Mouse (Mus musculus) cerebellum, adult 11 months (tissue): ENCODE measurements around the gene Gm39115.

Source experiments
- DNase-seq: peaks from one replicate; pipeline ENCODE4 v3.0.0; 2022

Gm39115 gene

DNA sequence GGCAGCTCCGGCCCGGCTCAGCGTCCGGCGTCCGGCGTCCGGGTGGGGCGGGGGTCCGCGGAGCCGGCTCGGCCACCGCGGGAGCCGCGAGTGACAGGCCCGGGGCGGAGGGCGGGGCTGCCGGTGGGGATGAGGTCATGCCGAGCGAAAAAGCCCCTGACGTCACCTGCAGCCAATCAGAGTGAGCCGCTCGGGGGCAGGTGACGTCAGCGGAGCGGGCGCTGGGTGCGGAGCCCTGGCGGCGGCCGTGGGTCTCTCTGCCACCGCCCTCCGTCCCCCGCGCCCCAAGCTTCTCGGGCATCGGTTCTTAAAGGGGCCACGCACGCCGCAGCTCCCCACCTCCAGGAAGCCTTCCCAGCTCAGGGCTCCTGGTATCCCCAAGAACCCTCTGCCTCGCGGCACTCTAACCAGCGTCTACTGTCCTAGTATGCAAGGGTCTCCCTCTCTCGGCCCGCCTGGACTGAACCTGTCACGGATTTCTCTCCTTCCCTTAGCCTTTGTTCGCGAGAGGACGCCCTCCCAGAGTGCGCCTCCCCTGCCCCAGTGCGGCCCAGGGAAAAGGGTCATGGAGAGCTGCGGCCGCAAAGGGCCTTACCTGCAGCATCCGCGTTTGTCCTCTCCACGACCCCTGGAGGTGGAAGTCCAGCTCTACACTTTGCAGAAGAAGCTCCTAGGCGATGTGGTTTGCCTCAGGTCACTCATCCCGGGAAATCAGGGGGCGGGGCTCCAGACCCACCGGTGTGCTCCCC is 40.5 kb downstream of the Gm39115 start, which contains the start of gene Dusp8:
Gene Dusp8, minus strand, starts transcription at position 661 of the 749 bp plus-strand sequence.
- DNase-seq = peak; percentile 98

DNA sequence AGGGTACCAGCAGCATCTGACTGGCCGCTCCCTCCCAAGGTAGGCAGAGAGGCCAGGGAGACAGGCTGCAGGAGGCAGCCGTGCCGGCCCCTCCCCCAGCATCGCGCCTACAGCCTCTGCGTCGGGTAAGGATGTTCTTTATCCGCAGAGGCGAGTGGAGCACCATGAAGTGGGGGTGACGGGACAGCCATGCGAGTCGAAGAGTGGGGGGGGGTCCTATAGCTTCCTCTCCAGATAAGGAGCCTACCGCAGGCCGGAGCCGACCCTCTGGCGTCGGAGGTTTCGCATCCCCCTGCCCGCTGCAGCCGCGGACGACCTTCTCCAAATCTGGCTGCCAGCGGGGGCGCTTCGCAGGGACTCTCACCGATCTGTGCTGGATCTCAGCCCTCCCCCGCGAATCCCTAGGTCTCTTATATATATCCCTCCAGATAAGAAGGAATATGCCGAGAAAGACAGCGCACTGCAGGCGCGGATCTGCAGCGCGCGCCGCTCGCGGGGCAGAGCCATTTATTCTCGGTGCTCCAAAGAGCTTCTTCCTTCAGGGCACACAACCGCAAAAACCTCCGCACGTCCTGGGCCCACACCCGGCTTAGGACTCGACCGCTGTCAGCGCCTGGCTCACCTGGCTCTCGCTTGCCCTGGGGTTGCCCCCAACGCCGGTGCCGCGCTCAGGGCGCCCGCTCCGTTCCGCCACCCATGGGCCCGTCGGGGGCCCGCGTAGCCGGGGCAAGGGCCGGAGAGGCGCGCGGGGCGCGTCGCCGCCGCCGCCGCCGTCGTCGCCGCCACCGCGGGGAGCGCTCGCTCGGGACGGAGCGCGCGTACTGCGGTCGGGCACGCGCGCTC is 41.3 kb downstream of the Gm39115 start:
- peak; percentile 78 for DNase-seq

DNA sequence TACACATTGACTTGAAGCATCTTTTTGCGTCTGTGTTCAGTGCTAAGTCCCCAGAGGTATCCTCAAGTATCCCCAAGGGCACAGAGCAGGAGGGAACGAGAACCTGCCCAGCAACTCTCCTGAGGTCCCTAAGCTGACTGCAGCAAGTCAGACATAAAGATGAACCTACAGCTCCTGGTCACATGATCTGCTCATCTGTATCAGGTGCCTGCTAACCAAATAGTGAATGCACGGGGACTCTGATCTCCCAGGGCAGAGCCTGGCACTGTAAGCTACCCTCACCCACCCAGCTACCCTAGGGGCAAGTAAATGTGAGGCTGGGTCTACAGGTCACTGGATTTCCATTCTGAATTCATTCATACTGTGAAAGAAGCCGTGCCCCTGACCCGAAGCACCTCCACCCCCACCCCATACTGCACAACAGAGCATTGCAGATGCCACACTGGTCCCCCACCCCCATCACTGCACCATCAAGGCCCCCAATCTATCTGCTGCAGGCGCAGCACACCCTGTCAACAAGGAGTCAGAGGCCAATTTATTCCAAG is 42.1 kb downstream of the Gm39115 start:
- DNase-seq = peak; percentile 28

DNA sequence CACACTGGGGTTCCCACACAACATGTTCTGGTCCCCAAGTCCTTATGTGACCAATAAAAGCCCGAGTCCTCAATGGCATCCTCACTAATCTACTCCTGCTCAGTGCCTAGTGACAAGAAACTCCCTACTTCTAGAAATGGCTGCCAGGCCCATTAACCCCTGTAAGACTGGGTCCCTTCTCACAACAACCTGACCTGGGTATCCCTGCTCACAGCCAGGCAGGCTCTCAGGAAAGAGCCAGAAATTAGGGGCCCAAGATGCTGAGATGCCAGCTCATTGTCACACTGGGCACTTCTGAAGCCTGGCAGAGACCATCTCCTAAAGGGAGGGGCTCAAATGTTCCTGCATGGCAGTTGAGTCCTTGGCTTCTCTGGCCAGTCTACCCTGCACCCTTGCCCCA is 42.8 kb downstream of the Gm39115 start:
- DNase-seq = peak; percentile 33

DNA sequence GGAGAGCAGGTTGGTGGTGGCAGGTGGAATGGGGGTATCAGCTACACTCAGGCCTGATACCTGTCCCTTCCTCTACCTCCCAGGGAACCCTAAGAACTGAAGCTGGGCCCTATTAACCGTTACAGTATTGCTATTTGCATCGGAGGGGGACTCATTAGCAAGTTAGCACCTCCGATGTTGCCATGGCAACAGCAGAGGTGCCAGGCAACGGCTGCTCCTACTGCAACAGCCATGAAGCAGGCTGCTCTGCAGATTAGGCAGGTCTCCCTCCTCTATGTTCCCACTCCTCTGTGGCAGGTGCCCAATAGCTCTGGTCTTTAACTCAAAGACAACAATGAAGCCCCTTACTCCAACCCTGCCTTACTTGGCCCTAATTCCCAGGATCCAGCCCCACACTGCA is 44.0 kb downstream of the Gm39115 start:
- DNase-seq = no peak

DNA sequence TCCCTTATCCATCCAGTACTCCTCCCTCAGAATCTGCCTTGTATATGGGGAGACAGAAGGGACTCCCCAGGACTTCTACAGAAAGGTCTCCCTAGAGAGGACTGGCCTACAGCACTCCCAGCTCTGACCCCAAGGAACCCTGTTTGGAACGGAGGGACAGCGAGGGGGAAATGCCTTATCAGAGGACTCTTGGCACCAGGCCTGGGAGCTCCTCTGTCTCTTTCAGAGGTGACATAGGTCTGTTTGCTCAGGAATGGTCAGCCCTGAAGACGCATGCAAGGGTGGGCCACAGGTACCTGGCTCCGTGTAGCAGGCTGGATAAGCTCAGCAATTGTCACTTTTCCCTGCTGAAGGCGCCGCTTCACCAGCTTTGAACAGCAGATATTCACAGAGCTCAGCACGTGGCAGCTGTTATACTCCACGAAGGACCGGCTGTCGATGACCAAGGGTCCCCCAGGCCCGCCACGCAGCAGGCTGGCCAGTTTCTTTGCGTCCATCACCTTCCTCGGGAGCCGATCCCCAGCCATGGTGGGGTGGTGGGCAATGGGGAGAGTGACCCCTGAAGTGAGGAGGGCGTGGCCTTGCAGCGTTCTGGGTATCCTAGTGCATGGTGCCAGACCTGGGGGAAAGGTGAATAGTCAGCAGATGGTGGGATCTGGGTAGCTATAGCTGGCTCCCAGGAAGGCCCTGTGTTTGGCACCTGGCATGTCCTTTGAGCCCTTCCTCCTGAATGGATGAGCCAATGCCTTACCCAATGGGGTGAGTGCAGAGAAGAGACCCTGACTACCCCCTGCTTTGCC is 46.0 kb downstream of the Gm39115 start:
- DNase-seq = peak; percentile 38

DNA sequence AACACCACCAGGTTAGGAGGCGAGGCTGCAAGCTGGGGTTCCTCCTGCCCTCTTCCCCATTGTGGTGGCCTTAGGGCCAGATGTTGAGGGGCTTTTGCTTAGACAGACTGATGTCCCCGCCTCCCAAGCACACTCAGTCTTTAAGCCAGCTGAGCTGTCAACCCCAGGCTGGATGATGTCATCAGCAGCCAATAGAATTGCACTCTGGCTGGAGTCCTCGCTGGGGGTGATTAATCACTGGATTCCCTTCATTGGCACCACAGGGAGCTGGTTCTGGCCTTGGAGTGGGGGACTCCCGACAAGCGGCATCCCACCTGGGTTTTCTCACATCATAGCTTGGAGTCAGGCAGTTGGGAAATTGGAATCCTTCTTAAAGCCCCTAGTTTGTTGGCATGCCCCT is 46.9 kb downstream of the Gm39115 start:
- DNase-seq = peak; percentile 34

DNA sequence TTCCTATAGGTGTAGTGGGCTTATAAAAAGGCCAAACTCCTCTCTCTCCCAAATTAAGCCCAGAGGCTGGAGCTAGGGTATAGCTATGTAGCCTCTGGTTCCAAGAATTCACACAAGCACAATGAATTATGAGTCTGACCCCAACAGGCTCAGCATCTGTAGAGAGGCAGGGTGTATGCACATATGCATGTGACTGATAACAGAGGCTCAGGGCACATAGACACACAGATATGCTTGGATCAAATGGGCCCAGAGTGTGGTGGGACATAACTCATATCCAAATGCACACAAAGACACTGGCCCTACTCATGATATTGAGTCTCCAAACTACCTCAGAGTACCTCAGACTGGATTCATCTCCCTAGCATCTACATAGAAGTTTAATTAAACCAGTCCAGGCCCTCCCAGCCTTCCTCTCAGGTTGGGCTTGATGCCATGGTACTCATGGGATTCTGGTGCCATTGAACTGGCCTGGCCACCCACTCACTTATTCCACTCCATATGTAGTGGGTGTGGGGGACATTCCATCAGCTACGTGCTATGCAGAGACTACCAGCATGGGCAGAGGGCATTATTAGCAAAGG is 48.7 kb downstream of the Gm39115 start:
- no peak for DNase-seq

DNA sequence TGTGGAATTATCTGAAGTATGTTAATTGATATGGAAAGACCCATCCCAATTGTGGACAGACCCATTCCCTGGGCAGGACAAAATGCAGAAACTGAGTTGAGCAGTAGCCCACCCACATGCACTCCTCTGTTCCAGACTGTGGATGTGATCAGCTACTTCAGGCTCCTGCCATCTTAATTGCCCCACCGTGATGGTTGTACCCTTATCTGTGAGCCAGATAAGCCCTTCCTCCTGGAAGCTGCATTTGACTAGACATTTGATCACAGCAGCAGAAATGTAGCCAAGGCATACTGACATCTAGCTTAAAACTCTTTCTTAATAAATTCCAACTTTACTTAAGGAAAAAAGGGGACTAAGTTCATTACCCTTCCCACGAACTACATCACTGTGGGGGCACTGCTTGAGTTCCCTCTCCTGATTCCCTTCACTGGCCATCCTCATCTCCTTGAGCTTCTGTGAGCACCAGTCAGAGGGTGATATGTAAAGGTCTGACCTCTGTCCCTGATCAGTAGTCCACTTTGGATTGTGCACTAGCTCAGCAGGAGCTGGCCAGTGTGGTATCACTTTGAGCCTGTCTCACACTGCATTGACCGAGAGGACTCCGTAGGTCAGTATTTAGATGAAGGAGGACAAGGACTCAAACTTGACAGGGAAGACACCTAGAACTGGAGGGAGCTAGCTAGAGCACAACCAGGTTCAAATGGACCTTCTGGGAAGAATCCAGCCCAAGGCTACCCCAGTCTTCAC is 49.5 kb downstream of the Gm39115 start:
- no peak for DNase-seq
